32 mouse cellular contexts compared by ENCODE assay signal in the genomic region with DNA sequence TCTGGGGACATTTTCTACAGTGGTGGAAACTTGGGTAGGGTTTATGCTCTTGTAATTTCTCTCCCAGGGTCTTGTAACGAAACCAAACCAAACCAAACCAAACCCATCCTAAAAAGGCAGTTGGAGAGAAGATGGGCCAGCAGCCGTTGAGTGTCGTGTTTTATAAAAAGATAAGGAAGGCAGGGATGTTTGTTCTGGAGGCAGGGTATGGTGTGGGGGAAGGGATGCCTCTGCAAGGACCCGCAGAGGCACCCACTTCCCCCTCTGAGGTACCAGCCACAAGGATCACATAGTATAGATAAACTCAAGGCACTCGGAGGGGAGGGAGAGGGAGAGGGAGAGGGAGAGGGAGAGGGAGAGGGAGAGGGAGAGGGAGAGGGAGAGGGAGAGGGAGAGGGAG.
"Had no signal": no experiment of that assay in that cellular context is flagged by ENCODE, and none has a peak within 500 bp of the region (broad histone marks: within the 10 kb centered on the region; RNA-seq: fewer than 3 reads in every experiment).

No protein-coding gene starts in this region.

- H3K9me3 ChIP-seq: heart, embryonic 13.5 days; heart, embryonic 15.5 days; hindbrain, embryonic 12.5 days; hindbrain, embryonic 13.5 days; hindbrain, embryonic 15.5 days; intestine, embryonic 15.5 days; kidney, embryonic 15.5 days had no signal

- H3K27ac ChIP-seq: heart, embryonic 13.5 days; heart, embryonic 15.5 days; hindbrain, embryonic 10.5 days; hindbrain, embryonic 12.5 days; hindbrain, embryonic 13.5 days; hindbrain, embryonic 14.5 days; hindbrain, embryonic 15.5 days; hindbrain, postnatal 0 days; intestine, embryonic 15.5 days; kidney, embryonic 15.5 days; kidney, postnatal 0 days; layer of hippocampus, adult 2 months; left cerebral cortex, adult 2 months had no signal

- H3K36me3 ChIP-seq: heart, embryonic 12.5 days; heart, embryonic 13.5 days; heart, embryonic 15.5 days; hindbrain, embryonic 10.5 days; hindbrain, embryonic 12.5 days; hindbrain, embryonic 13.5 days; hindbrain, embryonic 15.5 days; intestine, embryonic 15.5 days; kidney, embryonic 15.5 days had no signal

- H3K9ac ChIP-seq: heart, embryonic 12.5 days; heart, embryonic 13.5 days; heart, embryonic 15.5 days; hindbrain, embryonic 12.5 days; hindbrain, embryonic 13.5 days; hindbrain, embryonic 14.5 days; hindbrain, embryonic 15.5 days; intestine, embryonic 15.5 days; kidney, embryonic 15.5 days had no signal

- H3K27me3 ChIP-seq: heart, embryonic 12.5 days; heart, embryonic 13.5 days; heart, embryonic 15.5 days; hindbrain, embryonic 12.5 days; hindbrain, embryonic 13.5 days; hindbrain, embryonic 15.5 days; intestine, embryonic 15.5 days; kidney, embryonic 15.5 days had no signal

- ATAC-seq: hindbrain, embryonic 16.5 days; hindbrain, postnatal 0 days; inflammation-experienced regulatory T-cells, adult 6 months; intestine, embryonic 15.5 days; intestine, embryonic 16.5 days; intestine, postnatal 0 days had no signal

- H3K4me3 ChIP-seq: heart, embryonic 12.5 days; heart, embryonic 13.5 days; heart, embryonic 15.5 days; hindbrain, embryonic 10.5 days; hindbrain, embryonic 12.5 days; hindbrain, embryonic 13.5 days; hindbrain, embryonic 15.5 days; intestine, embryonic 15.5 days; kidney, embryonic 15.5 days; layer of hippocampus, adult 2 months; left cerebral cortex, adult 2 months had no signal

- DNase-seq: heart, postnatal 10 days; heart, postnatal 14 days; heart, postnatal 36 days; heart, postnatal 4 days; kidney, adult 11 months; kidney, adult 18-20 months; kidney, adult 2 months; kidney, adult 8-10 months; kidney, adult 9 months; kidney, postnatal 14 days; kidney, postnatal 25 days; kidney, postnatal 4 days; layer of hippocampus, adult 9-11 months; layer of hippocampus, postnatal 36 days had no signal
